11 mouse cellular contexts compared by ENCODE assay signal in genomic region chr1:63130883-63131282, GRCm38 (mm10).
"Had no signal": no experiment of that assay in that cellular context is flagged by ENCODE, and none has a peak within 500 bp of the region (broad histone marks: within the 10 kb centered on the region; RNA-seq: fewer than 3 reads in every experiment).

No protein-coding gene starts in this region.

- H3K27ac ChIP-seq: left cerebral cortex, adult 2 months; liver, embryonic 14.5 days; midbrain, embryonic 12.5 days had no signal

- H3K9ac ChIP-seq: kidney, embryonic 15.5 days; lung, embryonic 14.5 days; midbrain, embryonic 12.5 days had no signal

- H3K9me3 ChIP-seq: kidney, embryonic 15.5 days; limb, embryonic 10.5 days had no signal

- DNase-seq: kidney, adult 2 months; kidney, postnatal 25 days; lung, embryonic 14.5 days; lung, postnatal 10 days; lung, postnatal 4 days; right cerebral cortex, postnatal 14 days had no signal

- H3K27me3 ChIP-seq: kidney, embryonic 15.5 days; midbrain, embryonic 12.5 days had no signal

- H3K4me3 ChIP-seq: left cerebral cortex, adult 2 months had no signal
